Mouse (Mus musculus) erythroid progenitor cell, adult 5-6 weeks (primary cell): ENCODE results near the gene Rnf220. TPM values are rescaled to one million over a fixed set of nuclear protein-coding genes. Genes with fewer than 3 reads are reported as not detected.
"Not testable (repeated sequence)": the region's sequence is repeated elsewhere in the genome, so short reads cannot be mapped to it uniquely, and the experiment has no call there.

ENCODE experiments used
- ATAC-seq: replicated peaks from 2 replicates; pipeline ENCODE4 v1.8.0; 2016; ENCODE audit warnings: moderate number of reproducible peaks, mild to moderate bottlenecking, moderate TSS enrichment, inconsistent platforms; ENCODE audit not compliant: poor library complexity, low FRiP score, severe bottlenecking
- total RNA-seq, 2 experiments: library from RNA; stranded (forward) in 1 of 2; stranded (reverse) in 1 of 2; fragments of 150-400 nt in 1 of 2; fragments of 186-747, 209-891 nt in 1 of 2; gene quantifications; 2 replicates each; pipeline versions ENCODE4 v1.2.3 to v1.2.4; 2015 to 2017; ENCODE audit warnings: low replicate concordance in 2 of 2

Gene Rnf220
- total RNA-seq, 2 experiments from 2014 or later = 21.9 to 22.6 TPM

GRCm38 (mm10) chr4:117283271-117284191 is 213.3 kb downstream of the Rnf220 start:
- no peak for ATAC-seq

DNA sequence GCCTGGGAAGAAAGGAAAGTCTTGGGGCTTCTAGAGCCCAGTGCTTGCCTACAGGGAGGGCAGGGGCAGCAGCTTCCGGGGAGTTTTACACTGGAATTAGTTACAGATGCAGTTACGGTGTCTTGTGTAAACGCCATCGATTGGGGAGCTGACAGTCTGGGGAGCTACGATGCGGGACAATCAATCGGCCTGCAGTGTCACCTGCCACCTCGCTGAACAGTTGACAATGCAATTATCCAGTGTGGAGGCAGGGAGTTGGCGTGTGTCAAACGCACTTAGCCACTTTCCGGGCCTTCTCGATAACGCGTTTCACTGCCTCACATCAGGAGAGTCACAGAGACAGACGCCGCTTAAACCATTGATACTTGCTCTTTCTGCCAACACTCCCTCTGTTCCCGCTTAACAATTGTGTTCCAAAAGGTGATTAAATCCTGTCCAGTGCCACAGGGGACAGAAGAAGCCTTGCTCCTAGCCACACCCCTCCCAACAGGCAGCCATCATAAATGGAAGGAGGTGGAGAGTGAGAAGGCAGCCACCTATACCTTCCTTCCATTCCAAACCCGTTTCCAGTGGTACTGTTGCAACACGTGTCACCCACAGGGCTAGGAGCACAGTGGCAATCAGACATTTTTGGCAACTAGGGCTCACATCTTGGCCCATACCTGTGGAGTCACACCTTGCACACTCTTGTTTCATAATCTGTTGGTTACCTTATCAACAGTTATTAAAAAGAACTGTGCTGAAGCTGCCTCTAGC is 215.6 kb downstream of the Rnf220 start:
- ATAC-seq = no peak

GRCm38 (mm10) chr4:117280397-117280930 is 216.4 kb downstream of the Rnf220 start:
- no peak for ATAC-seq

DNA sequence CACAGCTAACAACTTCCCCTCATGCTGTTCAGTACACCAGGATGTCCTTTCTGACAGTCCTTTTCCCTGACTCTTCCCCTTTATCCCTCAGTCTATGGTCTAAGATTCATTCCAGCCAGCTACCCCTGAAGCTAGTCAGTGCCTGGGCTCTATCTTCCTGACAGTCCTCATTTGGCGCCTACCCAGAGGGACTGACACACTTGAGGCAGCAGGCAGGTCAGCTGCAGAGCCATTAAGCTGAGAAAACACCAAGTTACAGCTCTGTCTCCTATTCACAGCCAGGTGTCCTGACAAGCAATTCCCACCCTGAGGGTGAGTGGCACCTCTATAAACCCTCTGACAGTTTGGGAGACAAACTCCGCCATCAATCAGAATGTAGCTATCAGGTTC is 217.6 kb downstream of the Rnf220 start:
- no peak for ATAC-seq

DNA sequence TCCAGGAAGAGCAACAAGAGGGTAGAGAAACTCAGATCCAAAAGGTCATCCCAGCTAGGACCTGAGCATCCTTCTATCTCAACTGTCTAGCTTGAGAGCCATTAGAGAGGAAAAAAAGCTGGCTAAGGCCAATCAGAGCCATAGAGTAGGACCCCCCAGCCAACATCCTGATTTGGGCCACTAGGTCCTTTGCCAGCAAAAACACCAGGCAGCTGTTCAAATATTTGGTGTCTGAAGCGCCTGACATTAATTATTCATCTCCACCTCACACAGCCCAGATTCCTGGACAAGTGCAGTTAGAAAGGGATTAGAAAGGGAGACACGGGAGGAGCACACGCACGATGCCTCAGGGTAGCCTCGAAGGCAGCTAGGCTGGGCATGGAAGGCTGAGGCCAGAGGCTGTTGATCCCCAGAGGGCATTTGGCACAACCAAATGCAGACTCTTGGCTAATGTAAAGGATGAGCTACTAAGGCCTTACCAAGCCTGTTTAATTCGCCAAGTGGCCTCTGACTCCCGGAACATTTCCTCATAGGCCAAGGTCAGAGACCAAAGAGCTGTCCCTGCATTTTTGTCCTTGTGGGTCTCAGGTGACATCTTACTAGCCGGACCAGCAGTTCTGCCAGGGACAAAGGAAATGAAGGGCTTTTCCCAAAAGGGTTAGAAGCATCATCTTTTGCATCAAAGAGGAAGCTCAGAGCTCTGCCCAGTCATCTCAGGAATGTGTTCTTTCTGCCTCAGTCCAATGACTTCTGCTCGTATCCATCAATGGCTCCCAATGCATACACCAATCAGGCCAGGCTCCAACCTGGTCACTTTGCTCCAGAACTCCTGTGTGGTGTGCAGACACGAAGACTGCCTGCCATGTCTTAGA is 218.2 kb downstream of the Rnf220 start:
- ATAC-seq = no peak

- ATAC-seq = no peak
Observed at GRCm38 (mm10) chr4:117277687-117278086, 219.2 kb downstream of the Rnf220 start.

- ATAC-seq = no peak
Observed at GRCm38 (mm10) chr4:117277021-117277420, 219.8 kb downstream of the Rnf220 start.

DNA sequence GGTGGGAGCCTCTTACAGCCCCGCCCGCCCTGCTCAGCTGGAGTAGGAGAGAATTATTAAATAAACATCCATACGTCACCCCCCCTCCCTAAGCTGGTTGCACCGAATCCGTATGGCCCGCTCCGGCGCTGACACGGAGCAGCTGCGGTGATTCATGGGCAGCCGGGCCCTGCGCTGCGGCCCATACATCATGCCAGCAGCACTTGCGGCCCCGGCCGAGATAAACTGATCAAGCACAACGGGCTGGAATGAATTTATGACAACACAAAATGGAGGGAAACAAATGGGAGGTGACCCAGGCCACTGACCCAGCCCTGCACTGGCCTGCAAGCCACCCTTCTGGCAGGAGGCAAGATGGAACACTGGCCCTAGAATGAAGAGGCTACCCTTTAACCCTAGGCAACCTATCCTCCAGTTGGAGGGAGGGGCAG is 220.6 kb downstream of the Rnf220 start:
- ATAC-seq = no peak

GRCm38 (mm10) chr4:117274720-117275119 is 222.1 kb downstream of the Rnf220 start:
- no peak for ATAC-seq

GRCm38 (mm10) chr4:117272459-117272858 is 224.4 kb downstream of the Rnf220 start:
- ATAC-seq = no peak

GRCm38 (mm10) chr4:117270278-117270677 is 226.6 kb downstream of the Rnf220 start:
- peak; percentile 55; the same call in 1 of the 2 replicates for ATAC-seq

- no peak for ATAC-seq
Observed at GRCm38 (mm10) chr4:117267831-117268437, 228.9 kb downstream of the Rnf220 start.

DNA sequence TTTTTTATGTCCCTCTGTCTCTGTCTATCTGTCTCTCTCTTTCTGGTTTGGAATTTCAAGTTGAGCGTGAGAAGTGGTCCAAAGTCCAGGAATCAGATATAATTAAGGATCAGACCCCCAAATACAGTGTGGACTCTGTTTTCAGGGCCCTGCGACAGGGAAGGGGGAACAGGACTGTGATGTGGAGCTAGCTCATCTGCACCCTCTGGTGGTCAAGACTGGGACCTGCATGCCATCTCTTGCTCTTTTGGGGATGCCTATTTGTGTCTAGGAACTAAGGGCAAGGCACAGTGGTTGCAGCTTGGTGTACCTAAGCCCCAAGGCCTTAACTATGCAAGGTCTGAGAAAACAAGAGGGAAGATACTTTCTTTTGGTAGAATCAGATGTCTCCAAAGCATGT is 229.6 kb downstream of the Rnf220 start:
- peak; percentile 56 for ATAC-seq

GRCm38 (mm10) chr4:117262987-117263386 is 233.9 kb downstream of the Rnf220 start:
- no peak for ATAC-seq

DNA sequence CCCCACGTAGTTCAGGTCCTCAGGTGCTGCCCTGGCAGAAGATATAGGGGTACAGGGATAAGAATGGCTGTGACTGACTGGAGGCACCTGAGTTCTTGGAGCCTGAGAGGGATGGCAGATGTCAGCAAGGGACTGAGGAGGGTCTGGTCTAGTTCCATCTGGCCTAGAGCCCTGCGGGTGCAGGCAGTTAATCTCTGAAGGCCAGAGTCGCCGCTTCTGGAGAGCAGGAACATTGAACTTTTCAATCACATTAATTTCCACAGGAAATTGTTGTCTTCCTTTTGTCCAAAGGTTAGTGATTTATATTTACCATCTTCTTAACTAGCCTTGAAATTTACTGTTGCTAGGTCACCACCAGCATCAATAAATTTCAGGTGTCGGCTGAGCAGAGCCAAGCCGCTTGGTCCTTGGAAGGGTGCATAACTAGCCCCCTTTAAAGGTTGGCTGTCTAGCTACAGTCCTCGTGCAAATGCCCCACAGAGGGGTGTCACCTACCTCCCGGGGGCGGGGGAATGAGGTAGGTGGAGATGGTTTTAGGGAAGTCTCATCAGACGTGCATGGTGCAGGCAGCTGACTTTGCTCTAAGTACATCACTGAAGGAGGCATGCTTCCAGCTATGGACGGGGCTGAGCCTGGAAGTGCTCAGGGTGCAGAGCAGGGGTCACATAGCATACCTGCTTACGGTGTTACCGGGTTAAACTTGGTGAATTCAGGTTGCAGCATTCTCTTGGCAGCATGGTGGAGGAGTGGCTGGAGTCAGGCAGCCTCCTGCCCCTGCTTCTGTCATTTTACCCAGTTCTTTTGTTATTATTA is 234.5 kb downstream of the Rnf220 start:
- no peak for ATAC-seq

DNA sequence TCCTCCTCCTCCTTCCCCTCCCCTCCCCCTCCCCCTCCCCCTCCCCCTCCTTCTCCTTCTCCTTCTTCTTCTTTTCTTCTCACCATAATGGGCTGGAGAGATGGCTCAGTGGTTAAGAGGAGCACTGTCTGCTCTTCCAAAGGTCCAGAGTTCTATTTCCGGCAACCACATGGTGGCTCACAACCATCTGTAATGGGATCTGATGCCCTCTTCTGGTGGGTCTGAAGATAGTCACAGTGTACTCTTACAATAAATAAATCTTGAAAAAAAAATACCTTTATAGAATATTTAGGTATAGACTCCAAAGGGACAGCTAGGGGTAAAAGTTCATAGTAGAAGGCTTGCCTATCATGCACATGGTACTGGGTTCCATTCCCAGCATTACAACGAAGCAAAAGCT is 235.6 kb downstream of the Rnf220 start:
- ATAC-seq = no peak

- ATAC-seq = not testable (repeated sequence)
Observed at GRCm38 (mm10) chr4:117259909-117260308, 236.9 kb downstream of the Rnf220 start.

DNA sequence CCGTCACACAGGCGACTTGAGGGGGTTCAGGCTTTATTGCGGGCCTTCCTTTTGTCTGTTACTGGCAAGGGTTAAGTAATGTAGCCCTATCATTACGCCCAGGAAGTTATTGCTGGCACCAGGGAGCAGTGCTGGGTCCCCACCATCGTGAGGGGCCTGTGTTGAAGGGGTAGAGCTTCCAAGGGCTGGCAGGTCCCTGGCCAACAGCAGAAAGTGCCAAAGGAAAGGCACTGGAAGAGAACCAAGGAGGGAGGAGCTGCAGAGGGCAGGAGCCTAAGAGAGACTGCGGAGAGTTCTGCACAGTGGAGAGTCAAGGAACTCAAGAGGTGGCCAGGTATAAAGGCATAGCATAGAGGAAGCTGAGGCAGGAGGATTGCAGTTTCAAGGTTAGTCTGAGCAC is 242.2 kb downstream of the Rnf220 start:
- no peak for ATAC-seq
